Mouse (Mus musculus): ENCODE measurements at regions not wholly inside any gene's neighbourhood (a gene's known extent, or its start where the extent isn't known, plus 50 kb on each side); places are given as distances from the start of the nearest gene placed in this dataset.

DNA sequence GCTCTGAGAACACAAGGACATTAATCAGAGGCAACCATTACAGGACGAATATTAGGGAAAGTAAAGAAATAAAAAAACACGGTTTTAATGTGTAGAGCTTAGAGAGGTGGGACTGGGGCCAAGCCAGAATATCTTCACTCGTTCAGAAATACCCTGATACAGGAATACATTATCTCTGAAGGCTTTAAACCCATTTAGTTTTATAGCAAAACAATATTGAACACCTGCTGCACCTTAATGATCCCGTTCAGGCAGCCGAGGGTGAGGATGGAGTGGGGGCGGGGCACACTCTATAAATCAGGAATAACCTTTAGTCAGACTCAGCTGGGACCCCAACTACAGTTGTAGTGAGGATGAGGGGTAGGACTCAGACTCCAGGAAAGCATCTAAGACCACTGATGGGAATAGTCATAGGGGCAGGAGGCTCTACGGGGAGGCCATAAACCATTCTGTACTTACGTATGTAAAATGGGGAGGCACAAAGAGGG lies 508.0 kb upstream of the Adam5 start:
- TF ChIP-seq POLR2A (IDR thresholded peaks at IDR 0.05; ENCODE audit: insufficient read length, low read depth) (no peak), TCF3 (IDR thresholded peaks at IDR 0.05; ENCODE audit: insufficient read length, low read depth) (no peak), MAX (IDR thresholded peaks at IDR 0.05; ENCODE audit: low read depth) (no peak), CEBPB (IDR thresholded peaks at IDR 0.05; ENCODE audit: insufficient read depth, poor library complexity, severe bottlenecking) (no peak), E2F4 (IDR thresholded peaks at IDR 0.05; ENCODE audit: insufficient read depth) (no peak), MYOD1 (IDR thresholded peaks at IDR 0.05; ENCODE audit: control insufficient read depth in 1 of 3, insufficient read length in 2 of 3, low read depth in 2 of 3) (no peak), MYOG (IDR thresholded peaks at IDR 0.05; ENCODE audit: control insufficient read depth in 1 of 3, insufficient read depth in 1 of 3, insufficient read length in 2 of 3, low read depth in 2 of 3) (no peak)

Data from myocyte (in vitro differentiated cells).